Mouse (Mus musculus): ENCODE data around the gene Vezf1.

GRCm38 (mm10) chr11:88113543-88114271 is 45.6 kb downstream of the Vezf1 start:
- no peak for TF ChIP-seq CTCF (IDR thresholded peaks at IDR 0.05; ENCODE audit: extremely low read depth, insufficient read depth, low read length)
- no peak for TF ChIP-seq POLR2A (IDR thresholded peaks at IDR 0.05; ENCODE audit: extremely low read depth, insufficient read depth, low read length)
